Mouse (Mus musculus) heart, adult 2 months (tissue): Measurements from ENCODE around the gene Olfr214. TPM values are rescaled to one million over a fixed set of nuclear protein-coding genes. Genes with fewer than 3 reads are reported as not detected.
"Not testable (repeated sequence)": the region's sequence is repeated elsewhere in the genome, so short reads cannot be mapped to it uniquely, and the experiment has no call there.

Experiments
- DNase-seq, 2 experiments: peaks; one replicate each; pipeline ENCODE4 v3.0.0; 2021
- H3K27ac ChIP-seq: fragments of 200-600 bp; 2 replicates; pipeline ENCODE4 v1.8.1; 2022
- H3K27me3 ChIP-seq: fragments of 200-500 bp; 2 replicates; pipeline ENCODE4 v1.6.1; 2012; ENCODE audit warnings: mild to moderate bottlenecking, low read length, inconsistent platforms, mixed read lengths; ENCODE audit not compliant: control insufficient read depth, insufficient read depth
- H3K36me3 ChIP-seq: fragments of 200-500 bp; 2 replicates; pipeline ENCODE4 v1.6.1; 2012; ENCODE audit warnings: low read length, inconsistent platforms; ENCODE audit not compliant: control insufficient read depth, insufficient read depth
- H3K4me1 ChIP-seq: fragments of 200-500 bp; 2 replicates; pipeline ENCODE4 v1.6.1; 2011; ENCODE audit warnings: low read length; ENCODE audit not compliant: control insufficient read depth, insufficient read depth
- H3K4me3 ChIP-seq: fragments of 200-600 bp; 2 replicates; pipeline ENCODE4 v1.8.1; 2022
- H3K79me2 ChIP-seq: fragments of 200-500 bp; replicated peaks from 2 replicates; pipeline ENCODE4 v1.6.1; 2012; ENCODE audit warnings: mild to moderate bottlenecking, inconsistent platforms, low read length, moderate library complexity, mixed read lengths; ENCODE audit not compliant: control insufficient read depth, insufficient read depth
- H3K9ac ChIP-seq: fragments of 200-500 bp; 2 replicates; pipeline ENCODE4 v1.6.1; 2012; ENCODE audit warnings: low read depth, mild to moderate bottlenecking, control low read depth, inconsistent platforms, low read length, mixed read lengths
- CTCF ChIP-seq: fragments of 200-600 bp; IDR thresholded peaks from 2 replicates; pipeline ENCODE4 v1.8.1; 2022; ENCODE audit warnings: antibody characterized with exemption, mild to moderate bottlenecking, moderate library complexity
- EP300 ChIP-seq: fragments of 200-500 bp; IDR thresholded peaks from 2 replicates; pipeline ENCODE4 v1.6.1; 2011; ENCODE audit warnings: low read depth, low read length, control low read depth; ENCODE audit not compliant: insufficient read depth
- POLR2A ChIP-seq: fragments of 200-500 bp; IDR thresholded peaks from 2 replicates; pipeline ENCODE4 v1.6.1; 2011; ENCODE audit warnings: mild to moderate bottlenecking, low read depth, low read length, control low read depth; ENCODE audit not compliant: insufficient read depth
- whole genome bisulfite sequencing: fragments of 180-500 bp; shearing (Covaris S2); methylation state at CpG from one replicate; pipeline ENCODE4 v1.1.7; 2018; 5-methylcytosine and 5-hydroxymethylcytosine counted together
- intact Hi-C: fragments of 180-260 bp; cut with DNase I; formaldehyde crosslinking; loops from one replicate; pipeline ENCODE4 v1.15.1; 2025
- long read RNA-seq: library from polyadenylated mRNA; stranded (forward); transcript quantifications from one replicate; pipeline ENCODE4 v2.0.0, GENCODE M21; 2021
- polyA plus RNA-seq: library from polyadenylated mRNA; depleted of rRNA; stranded (reverse); fragments of >200 nt; gene quantifications from 2 replicates; pipeline ENCODE4 v1.2.3, GENCODE M21; 2012; rRNA removed
- total RNA-seq, 2 experiments: library from RNA; stranded (reverse); gene quantifications; 2 replicates each; pipeline ENCODE4 v1.2.3; 2021

Olfr214 gene
- not detected for total RNA-seq
- polyA plus RNA-seq, result not detected in 2 replicates
- long read RNA-seq, result 0 reads

- WGBS, result 56% methylated on average over 1 of the region's 1 CpGs
- intact Hi-C loops, result no loop called here
- Histone ChIP-seq H3K27me3 (no peaks in the 10 kb centered on the region), H3K4me3 (no peak within 1 kb of the TSS), H3K9ac (no peak within 1 kb of the TSS), H3K36me3 (no peaks in the 10 kb centered on the region), H3K4me1 (no peaks in the 10 kb centered on the region), H3K27ac (no peak within 1 kb of the TSS), H3K79me2 (no peaks in the 10 kb centered on the region)
- TF ChIP-seq POLR2A, result no peak
- no peak for TF ChIP-seq CTCF
- no peak for TF ChIP-seq EP300
- no peak for DNase-seq
These were observed at the start of gene Olfr214 for GRCm38 (mm10) chr6:116553935-116554334. Gene Olfr214, plus strand, starts transcription at chr6:116554235.

GRCm38 (mm10) chr6:116506302-116507003 lies 47.6 kb upstream of the Olfr214 start, which contains the start of gene Olfr212:
Gene Olfr212, plus strand, starts transcription at chr6:116506516.
- 90% methylated on average over 20 of the region's 20 CpGs for WGBS
- H3K27ac ChIP-seq, intact Hi-C loops, H3K36me3 ChIP-seq, H3K79me2 ChIP-seq, H3K4me1 ChIP-seq, H3K27me3 ChIP-seq, H3K4me3 ChIP-seq, DNase-seq, H3K9ac ChIP-seq: not testable (repeated sequence)

- intact Hi-C loops, result no loop called here
- Histone ChIP-seq H3K27me3 (no peaks in the 10 kb centered on the region), H3K27ac (no peak overlapping the region), H3K36me3 (no peaks in the 10 kb centered on the region), H3K9ac (no peak overlapping the region), H3K4me3 (no peak overlapping the region), H3K79me2 (no peaks in the 10 kb centered on the region), H3K4me1 (no peaks in the 10 kb centered on the region)
- TF ChIP-seq POLR2A (no peak), EP300 (no peak), CTCF (no peak)
- no peak for DNase-seq
These were observed 39.2 kb upstream of the Olfr214 start for GRCm38 (mm10) chr6:116514832-116515231.

GRCm38 (mm10) chr6:116538156-116538555 lies 15.9 kb upstream of the Olfr214 start, which contains the start of gene Olfr213:
Gene Olfr213, plus strand, starts transcription at chr6:116538456.
- H3K4me1 ChIP-seq, result no peaks in the 10 kb centered on the region
- no peak within 1 kb of the TSS for H3K9ac ChIP-seq
- DNase-seq, result no peak
- no peaks in the 10 kb centered on the region for H3K79me2 ChIP-seq
- H3K4me3 ChIP-seq, result no peak within 1 kb of the TSS
- H3K36me3 ChIP-seq, result no peaks in the 10 kb centered on the region
- H3K27ac ChIP-seq, result no peak within 1 kb of the TSS
- intact Hi-C loops, result no loop called here
- TF ChIP-seq EP300 (no peak), CTCF (no peak), POLR2A (no peak)
- no peaks in the 10 kb centered on the region for H3K27me3 ChIP-seq
- WGBS, result 68% methylated on average over 1 of the region's 1 CpGs

- TF ChIP-seq POLR2A (no peak), CTCF (no peak), EP300 (no peak)
- Histone ChIP-seq H3K4me3 (no peak overlapping the region), H3K36me3 (no peaks in the 10 kb centered on the region), H3K9ac (no peak overlapping the region), H3K79me2 (no peaks in the 10 kb centered on the region), H3K27ac (no peak overlapping the region), H3K4me1 (no peaks in the 10 kb centered on the region), H3K27me3 (no peaks in the 10 kb centered on the region)
- 78% methylated on average over 2 of the region's 2 CpGs for WGBS
- DNase-seq, result no peak
- intact Hi-C loops, result no loop called here
These were observed 11.5 kb upstream of the Olfr214 start for GRCm38 (mm10) chr6:116542500-116542899.

- H3K4me1 ChIP-seq, H3K27me3 ChIP-seq, H3K27ac ChIP-seq, intact Hi-C loops, H3K79me2 ChIP-seq, H3K4me3 ChIP-seq, DNase-seq, H3K36me3 ChIP-seq, H3K9ac ChIP-seq: not testable (repeated sequence)
- 91% methylated on average over 11 of the region's 11 CpGs for WGBS
These were observed 3.2 kb upstream of the Olfr214 start, which contains the start of gene Gm5580 for GRCm38 (mm10) chr6:116550841-116551240. Gene Gm5580, plus strand, starts transcription at chr6:116551141.
